Mouse (Mus musculus) heart, embryonic 14.5 days (tissue): ENCODE data around the gene Pam16. TPM values are rescaled to one million over a fixed set of nuclear protein-coding genes. Genes with fewer than 3 reads are reported as not detected.

Experiments
- ATAC-seq: fragments of 200-750 bp; cut with Nextera tagmentation; 2 replicates; pipeline ENCODE4 v1.8.0; 2017; ENCODE audit warnings: low read depth, moderate TSS enrichment; ENCODE audit not compliant: insufficient number of reproducible peaks, insufficient read depth, low FRiP score
- H3K27ac ChIP-seq, 2 experiments: fragments of 200-500 bp in 1 of 2; fragments of 300-500 bp in 1 of 2; sonication (generic) in 1 of 2; replicated peaks in 1 of 2; 2 replicates each; pipeline ENCODE4 v1.5.1; 2012 to 2014; ENCODE audit warnings: low read depth in 2 of 2, low read length in 2 of 2, control low read depth in 1 of 2, mild to moderate bottlenecking in 1 of 2, mixed read lengths in 1 of 2; ENCODE audit not compliant: control insufficient read depth in 1 of 2, insufficient read depth in 1 of 2
- H3K27me3 ChIP-seq: fragments of 300-500 bp; sonication (generic); 2 replicates; pipeline ENCODE4 v1.6.1; 2014; ENCODE audit warnings: mild to moderate bottlenecking, low read length, control low read depth; ENCODE audit not compliant: control insufficient read depth, insufficient read depth
- H3K36me3 ChIP-seq: fragments of 300-500 bp; sonication (generic); 2 replicates; pipeline ENCODE4 v1.6.1; 2014; ENCODE audit warnings: mild to moderate bottlenecking, control low read depth, low read length, mixed read lengths; ENCODE audit not compliant: control insufficient read depth, insufficient read depth
- H3K4me1 ChIP-seq, 2 experiments: fragments of 200-500 bp in 1 of 2; fragments of 300-500 bp in 1 of 2; sonication (generic) in 1 of 2; 2 replicates each; pipeline ENCODE4 v1.6.1; 2012 to 2014; ENCODE audit warnings: low read length in 2 of 2, control low read depth in 1 of 2, mixed read lengths in 1 of 2; ENCODE audit not compliant: control insufficient read depth in 2 of 2, insufficient read depth in 2 of 2
- H3K4me2 ChIP-seq: fragments of 300-500 bp; sonication (generic); 2 replicates; pipeline ENCODE4 v1.6.1; 2014; ENCODE audit warnings: mild to moderate bottlenecking, low read length
- H3K4me3 ChIP-seq, 2 experiments: fragments of 200-500 bp in 1 of 2; fragments of 300-500 bp in 1 of 2; sonication (generic) in 1 of 2; 2 replicates each; pipeline ENCODE4 v1.5.1; 2012 to 2014; ENCODE audit warnings: low read length in 2 of 2, mild to moderate bottlenecking in 2 of 2, control low read depth in 1 of 2, low read depth in 1 of 2, moderate library complexity in 1 of 2; ENCODE audit not compliant: control insufficient read depth in 1 of 2, insufficient read depth in 1 of 2
- H3K9ac ChIP-seq: fragments of 300-500 bp; sonication (generic); 2 replicates; pipeline ENCODE4 v1.6.1; 2014; ENCODE audit warnings: mild to moderate bottlenecking, low read length
- H3K9me3 ChIP-seq: fragments of 300-500 bp; sonication (generic); 2 replicates; pipeline ENCODE4 v1.6.1; 2016; ENCODE audit warnings: low read length, control low read depth; ENCODE audit not compliant: control insufficient read depth
- WGBS: fragments of 180-500 bp; shearing (Covaris S2); extraction: QIAGEN DNeasy Blood & Tissue Kit; methylation state at CpG from one replicate; pipeline ENCODE4 v1.1.7; 2014; 5-methylcytosine and 5-hydroxymethylcytosine counted together
- polyA plus RNA-seq: library from polyadenylated mRNA; unstranded; fragments of >200 nt; fragmentation: Nextera tagmentation; extraction: Ambion mirVana; gene quantifications from 2 replicates; pipeline ENCODE4 v1.2.1, GENCODE M21; 2014

Pam16 gene
- 157 and 165 TPM in 2 replicates for polyA plus RNA-seq

GRCm38 (mm10) chr16:4624481-4625110 is at the start of gene Pam16:
Gene Pam16 (minus strand): TSS chr16:4624988.
- ATAC-seq: peak; percentile 84
- Histone ChIP-seq H3K9me3 (no peaks in the 10 kb centered on the region), H3K9ac (peak within 1 kb of the TSS; percentile 80), H3K4me3 (peak within 1 kb of the TSS; percentile 57 to 84), H3K4me2 (peak within 1 kb of the TSS; percentile 65), H3K36me3 (0 out of 2 replicates have a peak, but pooled peaks cover 3% of the 10 kb centered on the region), H3K27me3 (no peaks in the 10 kb centered on the region), H3K27ac (peak within 1 kb of the TSS; percentile 34 to 81), H3K4me1 (peaks cover 8 to 29% of the 10 kb centered on the region in 2 experiments)
- 0% methylated on average over 56 of the region's 56 CpGs for WGBS

- 82% methylated on average over 4 of the region's 4 CpGs for WGBS
- Histone ChIP-seq H3K36me3 (peaks cover 41% of the 10 kb centered on the region), H3K9me3 (no peaks in the 10 kb centered on the region), H3K4me1 (peaks cover 6 to 15% of the 10 kb centered on the region in 2 experiments; a peak in 3 of 4 replicates), H3K4me2 (no peak overlapping the region), H3K27me3 (no peaks in the 10 kb centered on the region), H3K4me3 (no peak overlapping the region), H3K27ac (no peak overlapping the region), H3K9ac (no peak overlapping the region)
- no peak for ATAC-seq
Measured at GRCm38 (mm10) chr16:4674091-4674490, 49.3 kb upstream of the Pam16 start.

GRCm38 (mm10) chr16:4670317-4670716 is 45.5 kb upstream of the Pam16 start:
- no peaks in the 10 kb centered on the region for H3K4me1 ChIP-seq
- 67% methylated on average over 5 of the region's 5 CpGs for WGBS
- H3K9ac ChIP-seq: no peak overlapping the region
- H3K27me3 ChIP-seq: no peaks in the 10 kb centered on the region
- no peak for ATAC-seq
- H3K9me3 ChIP-seq: no peaks in the 10 kb centered on the region
- no peak overlapping the region for H3K4me2 ChIP-seq
- no peak overlapping the region for H3K27ac ChIP-seq
- H3K36me3 ChIP-seq: peaks cover 56% of the 10 kb centered on the region
- H3K4me3 ChIP-seq: no peak overlapping the region

- Histone ChIP-seq H3K4me2 (no peak overlapping the region), H3K4me1 (no peaks in the 10 kb centered on the region), H3K36me3 (peaks cover 48% of the 10 kb centered on the region), H3K9me3 (no peaks in the 10 kb centered on the region), H3K27me3 (no peaks in the 10 kb centered on the region), H3K27ac (no peak overlapping the region), H3K4me3 (no peak overlapping the region), H3K9ac (no peak overlapping the region)
- WGBS: 24% methylated on average over 3 of the region's 3 CpGs
- no peak for ATAC-seq
Measured at GRCm38 (mm10) chr16:4667190-4667808, 42.5 kb upstream of the Pam16 start.

- ATAC-seq: no peak
- Histone ChIP-seq H3K4me3 (no peak overlapping the region), H3K9me3 (no peaks in the 10 kb centered on the region), H3K4me2 (no peak overlapping the region), H3K36me3 (peaks cover 64% of the 10 kb centered on the region), H3K27ac (no peak overlapping the region), H3K9ac (no peak overlapping the region), H3K4me1 (no peaks in the 10 kb centered on the region), H3K27me3 (no peaks in the 10 kb centered on the region)
- WGBS: 92% methylated on average over 2 of the region's 2 CpGs
Measured at GRCm38 (mm10) chr16:4665726-4666125, 40.9 kb upstream of the Pam16 start.

DNA sequence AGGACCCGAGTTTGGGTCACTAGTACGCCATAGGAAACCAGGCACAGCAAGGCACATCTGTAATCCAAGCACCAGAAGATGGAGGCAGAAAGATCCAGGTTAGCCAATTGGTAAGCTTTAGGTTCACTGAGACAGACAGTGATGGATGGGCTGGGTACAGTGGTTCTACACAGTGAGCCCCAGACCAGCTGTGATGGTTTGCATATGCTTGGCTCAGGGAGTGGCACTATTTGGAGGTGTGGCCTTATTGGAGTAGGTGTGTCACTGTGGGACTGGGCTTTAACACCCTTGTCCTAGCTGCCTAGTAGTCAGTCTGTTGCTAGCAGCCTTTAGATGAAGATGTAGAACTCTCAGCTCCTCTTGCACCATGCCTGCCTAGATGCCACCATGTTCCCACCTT is 39.0 kb upstream of the Pam16 start:
- Histone ChIP-seq H3K9me3 (no peaks in the 10 kb centered on the region), H3K4me2 (no peak overlapping the region), H3K36me3 (peaks cover 60% of the 10 kb centered on the region), H3K4me3 (no peak overlapping the region), H3K27ac (no peak overlapping the region), H3K27me3 (no peaks in the 10 kb centered on the region), H3K4me1 (peaks cover 5 to 7% of the 10 kb centered on the region in 2 experiments; a peak in 3 of 4 replicates), H3K9ac (no peak overlapping the region)
- no peak for ATAC-seq
- WGBS: 92% methylated on average over 2 of the region's 2 CpGs

- H3K27me3 ChIP-seq: no peaks in the 10 kb centered on the region
Measured at GRCm38 (mm10) chr16:4661605-4662004, 36.8 kb upstream of the Pam16 start.

More at GRCm38 (mm10) chr16:4661605-4662004, 36.8 kb upstream of the Pam16 start:
- Histone ChIP-seq H3K4me3 (no peak overlapping the region), H3K4me1 (peaks cover 10 to 21% of the 10 kb centered on the region in 2 experiments), H3K27ac (no peak overlapping the region), H3K4me2 (no peak overlapping the region), H3K9ac (no peak overlapping the region), H3K36me3 (peaks cover 40% of the 10 kb centered on the region), H3K9me3 (no peaks in the 10 kb centered on the region)
- WGBS: 83% methylated on average over 2 of the region's 2 CpGs
- ATAC-seq: no peak
